Mouse (Mus musculus): Measurements from ENCODE around the gene Pde1a.

The Pde1a gene

DNA sequence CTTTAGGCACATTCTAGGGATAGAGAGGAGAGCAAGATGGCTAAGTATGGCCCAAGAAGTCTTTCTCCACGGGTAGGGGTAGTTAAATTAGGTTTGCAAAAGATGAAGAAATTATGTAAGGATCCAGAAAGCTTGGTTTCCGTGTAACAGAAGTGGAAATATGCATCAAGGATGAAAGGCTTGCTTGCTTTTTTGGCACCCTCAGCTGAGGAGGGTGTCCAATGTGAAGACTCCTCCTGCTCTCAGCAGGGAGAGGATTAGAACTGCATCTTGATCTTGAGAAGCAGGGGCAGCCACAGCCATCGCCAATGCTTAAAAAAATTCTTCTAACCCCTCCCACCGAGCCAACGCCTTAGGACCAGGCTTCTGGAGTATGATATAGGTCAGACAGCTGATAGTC lies 55.2 kb downstream of the Pde1a start:
- no peak for TF ChIP-seq GATA4 (IDR thresholded peaks at IDR 0.05; ENCODE audit: insufficient replicate concordance, low read length)

DNA sequence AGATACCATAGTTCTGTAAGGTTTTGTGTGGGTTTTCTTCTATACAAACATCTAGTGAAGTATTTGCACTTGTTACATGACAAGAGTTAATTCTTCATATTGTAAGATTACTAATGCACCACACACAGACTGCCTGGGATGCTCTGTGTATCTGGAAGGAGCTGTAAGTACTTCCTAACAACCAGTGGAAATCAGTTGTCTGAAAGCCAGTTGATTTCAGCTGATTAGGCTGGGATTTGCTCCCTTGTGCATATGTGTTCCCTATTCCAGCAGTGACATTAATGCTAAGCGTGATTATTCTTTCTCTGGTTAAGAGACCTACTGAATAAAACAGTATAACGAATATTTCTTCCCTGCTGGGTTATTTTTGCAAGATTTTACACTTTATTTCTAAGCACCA lies 55.8 kb downstream of the Pde1a start:
- no peak for TF ChIP-seq GATA4 (IDR thresholded peaks at IDR 0.05; ENCODE audit: insufficient replicate concordance, low read length)

DNA sequence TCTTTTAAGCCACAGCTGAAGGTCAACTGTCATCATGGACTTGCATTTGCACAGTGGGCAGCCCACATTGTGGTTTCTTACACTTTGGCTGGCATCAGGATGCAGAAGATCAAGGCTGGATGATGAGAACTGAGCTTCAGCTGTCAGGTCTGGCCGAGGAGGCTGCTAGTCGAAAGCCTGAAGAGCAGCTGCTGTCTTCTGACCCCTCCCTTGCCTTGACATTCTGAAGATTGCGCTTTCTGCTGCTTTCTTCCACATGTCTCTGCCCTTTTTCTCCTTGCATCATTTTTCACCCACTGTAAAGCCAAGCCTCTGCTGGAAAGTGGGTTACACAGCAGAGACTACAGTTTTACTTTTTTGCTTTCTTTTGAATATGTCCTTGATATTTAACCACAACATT lies 59.5 kb downstream of the Pde1a start:
- TF ChIP-seq GATA4 (IDR thresholded peaks at IDR 0.05; ENCODE audit: insufficient replicate concordance, low read length): no peak

DNA sequence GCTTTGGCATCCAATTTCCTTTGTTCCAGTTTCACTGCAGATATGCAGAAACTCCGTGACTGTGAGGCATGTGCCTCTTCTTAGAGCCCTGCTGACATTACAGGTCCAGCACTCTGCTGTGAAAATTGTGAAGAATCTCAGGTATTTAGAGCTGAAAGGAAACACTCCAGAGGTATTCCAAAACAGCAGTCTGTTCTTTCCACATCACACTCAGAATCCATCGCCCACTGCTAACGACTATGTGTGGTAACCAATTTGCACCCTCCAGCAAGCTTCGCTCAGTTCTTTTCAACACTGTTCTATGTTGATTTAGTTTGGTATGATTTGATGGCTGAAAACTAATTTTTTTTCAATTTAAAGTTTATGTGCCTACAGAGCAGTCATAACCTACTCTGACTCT lies 62.8 kb downstream of the Pde1a start:
- TF ChIP-seq GATA4 (IDR thresholded peaks at IDR 0.05; ENCODE audit: insufficient replicate concordance, low read length): no peak

DNA sequence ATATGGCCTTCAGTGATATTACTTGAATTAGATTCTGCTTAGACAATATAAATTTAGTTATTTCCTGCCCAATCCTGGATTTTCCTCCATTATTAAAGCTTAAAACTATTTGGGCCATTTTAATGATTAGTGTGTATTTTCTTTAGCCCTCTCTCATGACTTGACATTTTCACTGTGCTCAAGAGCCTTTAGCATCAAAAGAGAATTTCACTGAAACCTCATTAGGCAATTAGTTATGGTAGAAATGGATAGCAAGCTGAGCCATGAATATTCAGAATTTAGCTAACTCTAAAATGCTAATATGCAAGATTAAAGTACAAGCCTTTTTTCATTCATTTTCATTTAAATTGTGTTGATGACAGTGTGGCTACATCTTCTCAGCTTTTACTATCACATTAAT lies 73.2 kb downstream of the Pde1a start:
- TF ChIP-seq GATA4 (IDR thresholded peaks at IDR 0.05; ENCODE audit: insufficient replicate concordance, low read length): no peak

DNA sequence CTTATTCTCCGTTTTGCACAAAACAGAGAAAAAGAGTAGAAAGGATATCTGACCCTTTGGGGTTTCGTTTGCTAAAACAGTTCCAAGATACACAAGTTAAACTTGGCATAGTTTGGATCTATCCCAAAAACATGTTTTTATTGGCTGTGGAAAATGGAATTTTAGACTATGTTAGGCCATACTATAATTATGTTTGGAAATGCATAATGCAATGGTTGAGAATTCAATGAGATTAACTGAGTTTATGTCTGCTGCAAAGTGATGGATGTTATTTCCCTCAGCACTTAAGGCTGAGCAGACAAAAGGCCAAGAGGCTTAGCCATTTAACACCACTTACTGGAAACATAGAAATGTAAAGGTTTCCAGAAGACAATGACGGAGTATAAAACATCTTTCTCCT lies 75.2 kb downstream of the Pde1a start:
- TF ChIP-seq GATA4 (IDR thresholded peaks at IDR 0.05; ENCODE audit: insufficient replicate concordance, low read length): no peak

DNA sequence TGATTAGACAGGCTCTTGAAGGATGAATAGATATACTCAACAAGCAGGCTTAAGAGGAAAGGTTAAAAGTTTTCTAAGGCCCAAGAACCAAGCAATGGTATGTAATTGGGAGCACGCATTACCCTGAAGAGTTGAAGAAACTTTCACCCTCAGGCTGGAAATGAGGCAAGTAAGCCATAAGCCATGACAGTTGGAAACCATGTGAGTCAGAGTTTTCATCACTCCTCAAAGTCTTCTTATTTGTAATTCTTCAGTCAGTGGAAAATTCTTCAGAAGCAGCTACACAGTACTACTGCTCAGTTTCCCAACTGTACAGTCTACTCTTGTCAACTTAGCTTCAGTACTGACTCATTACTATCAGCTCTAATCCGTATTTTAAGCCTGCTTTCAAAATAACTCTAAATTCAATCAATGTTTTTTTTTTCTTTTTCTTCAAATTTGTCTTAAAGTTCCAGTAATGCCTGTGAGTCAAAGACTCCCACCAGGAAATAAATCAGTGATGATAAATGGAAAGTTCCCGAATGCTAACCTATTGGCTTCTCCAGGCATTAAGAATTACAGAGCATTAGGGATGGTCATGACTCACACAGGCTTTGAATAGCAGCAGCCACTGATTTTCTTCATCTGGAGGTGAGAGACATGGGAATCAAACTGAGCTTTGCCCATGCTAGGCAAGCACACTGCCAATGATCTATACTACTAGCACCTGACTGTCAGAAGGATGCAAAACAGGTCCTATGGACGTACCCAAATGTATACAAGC lies 82.3 kb downstream of the Pde1a start:
- no peak for TF ChIP-seq GATA4 (IDR thresholded peaks at IDR 0.05; ENCODE audit: insufficient replicate concordance, low read length)

DNA sequence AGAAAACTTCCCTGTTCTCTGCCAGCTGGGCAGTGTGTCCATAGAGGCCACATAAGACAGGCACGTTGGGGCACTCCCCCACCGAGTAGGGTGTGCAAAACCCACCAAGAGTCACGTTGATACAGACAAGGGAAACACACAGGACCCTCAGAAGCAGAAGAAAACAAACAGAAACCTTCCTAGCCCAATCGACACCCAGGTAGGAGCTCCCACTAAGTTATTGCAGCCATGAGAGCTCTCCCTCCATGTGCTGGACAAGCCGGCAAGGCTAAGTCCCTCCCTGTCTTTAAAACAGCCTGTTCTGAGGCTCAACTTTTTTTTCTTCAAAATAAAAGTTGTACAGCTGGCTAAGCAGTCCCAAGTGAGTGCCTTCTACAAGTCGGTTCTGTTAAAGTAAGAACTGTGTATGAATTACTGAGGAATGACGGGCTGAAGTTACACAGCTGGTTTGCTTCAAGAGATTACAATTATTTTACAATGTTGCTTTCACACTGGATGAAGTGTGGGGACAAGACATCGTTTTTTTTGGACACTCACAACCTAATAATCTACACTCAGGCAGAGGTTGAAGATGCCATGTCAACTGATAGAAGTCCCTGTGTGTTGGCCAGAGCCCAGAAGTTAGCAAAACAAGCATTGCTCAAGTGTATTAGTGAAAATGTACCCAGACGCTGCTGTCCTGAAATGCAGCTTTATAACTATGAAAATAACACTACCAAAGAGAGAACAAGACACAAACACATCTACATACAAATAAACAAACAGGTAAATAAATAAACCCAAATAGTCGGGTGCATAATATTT lies 90.4 kb downstream of the Pde1a start:
- no peak for TF ChIP-seq GATA4 (IDR thresholded peaks at IDR 0.05; ENCODE audit: insufficient replicate concordance, low read length)

DNA sequence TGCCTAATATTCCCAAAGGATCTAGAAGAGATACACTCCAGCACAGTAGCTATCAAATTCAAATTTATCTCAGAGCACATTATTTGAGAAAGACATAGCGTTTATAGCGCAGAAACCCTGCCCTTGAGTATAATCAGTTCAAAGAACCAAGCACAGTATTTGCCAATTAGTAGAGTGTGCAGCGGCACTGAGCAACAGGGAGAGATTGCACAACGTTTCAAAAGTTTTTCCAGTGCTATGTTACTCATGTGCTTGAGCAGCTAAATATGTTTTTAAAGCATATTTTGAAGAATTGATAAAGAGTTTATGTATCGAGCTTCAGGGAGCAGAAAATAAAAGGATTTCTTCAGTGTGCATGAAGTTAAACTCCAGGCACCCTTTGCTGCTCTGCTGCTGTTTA lies 91.3 kb downstream of the Pde1a start:
- no peak for TF ChIP-seq GATA4 (IDR thresholded peaks at IDR 0.05; ENCODE audit: insufficient replicate concordance, low read length)

DNA sequence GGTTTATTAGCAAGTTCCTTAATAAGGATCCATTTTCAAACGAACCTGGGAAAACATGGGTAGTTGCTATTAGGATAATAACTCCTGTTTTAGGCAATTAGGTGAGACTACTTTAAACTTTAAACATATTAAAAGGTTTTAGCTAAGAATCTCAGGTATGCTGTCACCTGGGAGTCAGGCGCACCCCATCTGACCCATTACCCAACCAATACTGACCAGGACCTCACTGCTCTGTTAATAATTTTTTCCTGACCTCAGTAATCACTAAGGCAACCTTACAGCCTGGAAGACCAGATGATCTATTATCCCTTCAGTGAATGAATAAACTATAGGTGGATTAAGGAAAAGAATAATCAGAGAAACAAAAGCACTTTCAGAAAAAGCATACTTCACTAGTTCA lies 100.2 kb downstream of the Pde1a start:
- no peak for TF ChIP-seq GATA4 (IDR thresholded peaks at IDR 0.05; ENCODE audit: insufficient replicate concordance, low read length)

DNA sequence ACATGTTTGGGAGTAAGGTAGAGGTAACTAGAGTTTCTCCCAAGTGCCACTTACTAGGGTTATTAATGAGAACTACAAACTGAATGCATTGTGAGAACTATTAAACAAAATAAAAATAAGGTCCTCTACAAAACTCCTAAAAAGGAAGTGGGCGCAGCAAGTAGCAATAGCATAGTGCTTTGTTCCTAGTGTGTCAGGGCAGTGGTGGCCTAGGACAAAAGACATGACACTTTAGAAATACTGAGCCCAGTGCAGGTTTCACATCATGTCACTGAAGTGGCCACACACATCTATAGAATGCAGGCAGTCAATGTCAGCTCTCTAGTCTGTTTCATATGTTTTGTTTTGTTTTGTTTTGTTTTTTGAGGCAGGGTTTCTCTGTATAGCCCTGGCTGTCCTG lies 103.2 kb downstream of the Pde1a start:
- TF ChIP-seq GATA4 (IDR thresholded peaks at IDR 0.05; ENCODE audit: insufficient replicate concordance, low read length): no peak

DNA sequence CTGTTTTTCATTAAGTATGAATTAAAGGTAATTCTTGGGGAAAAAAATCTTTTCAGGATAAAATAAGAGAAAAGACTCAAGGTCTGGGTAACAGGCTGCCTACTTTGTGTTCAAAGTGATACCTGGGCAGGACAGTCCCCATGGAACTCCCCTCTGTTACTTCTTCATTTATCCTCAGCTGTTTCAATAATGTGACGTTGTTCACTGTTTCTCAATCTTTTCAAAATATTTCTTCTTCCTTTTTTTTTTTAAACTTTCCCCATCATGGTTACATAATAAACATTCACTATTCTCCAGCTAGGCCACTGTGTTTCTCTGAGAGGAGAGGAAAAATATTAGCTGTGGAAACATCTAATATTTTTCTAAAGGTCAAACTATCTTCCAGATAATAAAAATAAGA lies 103.7 kb downstream of the Pde1a start:
- no peak for TF ChIP-seq GATA4 (IDR thresholded peaks at IDR 0.05; ENCODE audit: insufficient replicate concordance, low read length)

DNA sequence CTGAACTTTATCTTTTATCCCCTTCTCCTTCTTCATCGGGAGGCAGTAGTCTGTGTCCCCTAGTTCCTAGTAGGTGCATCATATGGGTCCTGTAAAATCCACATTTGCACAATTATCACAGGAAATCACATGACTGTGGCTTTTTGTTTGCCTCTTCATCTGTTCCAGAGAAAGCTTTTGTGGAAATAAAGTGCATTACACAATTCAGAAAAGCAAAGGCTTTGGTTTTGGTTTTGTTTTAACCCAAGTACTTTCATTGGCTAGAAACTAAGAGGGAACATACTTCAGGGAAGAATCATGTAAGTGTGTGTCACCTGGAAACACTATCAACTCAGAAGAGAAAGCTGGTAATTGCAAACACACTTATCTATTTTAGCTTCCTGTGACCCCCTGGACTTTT lies 104.2 kb downstream of the Pde1a start:
- TF ChIP-seq GATA4 (IDR thresholded peaks at IDR 0.05; ENCODE audit: insufficient replicate concordance, low read length): no peak

DNA sequence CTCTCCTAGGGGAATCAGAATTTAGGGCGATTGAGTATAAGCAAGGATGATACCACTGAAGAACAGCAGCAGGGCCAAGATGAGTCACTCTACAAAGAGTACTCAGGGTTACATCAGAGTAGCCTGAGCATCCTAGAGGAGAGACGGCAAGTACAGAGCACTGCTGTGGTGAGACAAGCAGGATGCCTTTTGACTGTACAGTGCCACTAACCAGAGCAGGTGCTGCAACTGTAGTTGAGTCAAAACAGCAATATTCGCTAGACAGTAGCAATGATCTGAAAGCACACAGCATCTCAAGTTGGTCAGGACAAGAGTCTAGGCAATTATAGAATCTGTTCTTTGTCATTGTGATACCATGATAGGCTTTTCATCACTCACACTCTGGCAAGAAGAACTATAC lies 115.1 kb downstream of the Pde1a start:
- TF ChIP-seq GATA4 (IDR thresholded peaks at IDR 0.05; ENCODE audit: insufficient replicate concordance, low read length): no peak

DNA sequence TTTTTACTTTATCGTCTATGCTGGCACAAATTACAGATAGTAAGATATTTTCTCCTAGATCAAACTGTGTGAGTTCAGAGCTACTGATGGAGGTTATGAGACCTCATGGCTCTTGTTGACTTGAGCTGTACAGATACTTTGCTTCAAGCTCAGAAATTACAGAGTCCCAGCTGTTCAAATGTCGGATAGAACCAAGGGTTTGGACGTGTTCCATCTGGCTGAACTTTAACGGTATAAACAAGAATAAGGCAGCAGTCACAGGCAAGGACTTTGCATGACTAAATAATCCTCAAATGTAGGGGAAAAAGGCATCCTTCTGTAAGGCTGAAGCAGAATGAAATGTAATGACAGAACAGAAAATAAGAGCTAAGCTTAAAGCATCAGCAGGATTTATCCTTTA lies 116.2 kb downstream of the Pde1a start:
- TF ChIP-seq GATA4 (IDR thresholded peaks at IDR 0.05; ENCODE audit: insufficient replicate concordance, low read length): no peak

DNA sequence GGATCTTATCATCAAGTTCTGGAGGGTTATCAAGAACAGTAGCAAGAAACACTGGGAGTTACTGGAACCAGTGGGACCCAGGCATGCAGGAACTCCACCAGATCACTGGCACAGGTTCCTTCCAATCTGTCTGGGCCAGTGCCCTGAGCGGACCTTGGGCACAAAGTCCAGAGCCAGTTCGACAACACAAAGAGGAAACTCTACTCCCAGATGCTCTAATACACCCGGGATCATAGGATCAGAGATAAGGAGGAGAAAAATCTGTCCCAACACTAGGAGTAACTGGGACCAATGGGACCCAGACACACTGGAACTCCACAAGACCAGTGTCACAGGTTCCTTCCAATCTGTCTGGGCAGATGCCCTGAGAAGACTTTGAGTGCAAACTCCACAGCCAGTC lies 130.1 kb downstream of the Pde1a start:
- TF ChIP-seq GATA4 (IDR thresholded peaks at IDR 0.05; ENCODE audit: insufficient replicate concordance, low read length): peak; percentile 77; the same call in 1 of the 2 replicates
